Mouse (Mus musculus): ENCODE measurements around the gene Psapl1.
"Not testable (repeated sequence)": the region's sequence is repeated elsewhere in the genome, so short reads cannot be mapped to it uniquely, and the experiment has no call there.

The Psapl1 gene

GRCm38 (mm10) chr5:36203421-36203820 is 400 bp upstream of the Psapl1 start:
- no peak for DNase-seq (ENCODE audit: low read depth, low spot score)

- no peak for DNase-seq (ENCODE audit: low read depth, low spot score)
These were observed 1.6 kb downstream of the Psapl1 start for GRCm38 (mm10) chr5:36205397-36205796.

- no peak for DNase-seq (ENCODE audit: low read depth, low spot score)
These were observed 5.0 kb downstream of the Psapl1 start for GRCm38 (mm10) chr5:36208803-36209202.

- DNase-seq (ENCODE audit: low read depth, low spot score) = no peak
These were observed 9.5 kb downstream of the Psapl1 start for GRCm38 (mm10) chr5:36213310-36213709.

GRCm38 (mm10) chr5:36220105-36220504 is 16.3 kb downstream of the Psapl1 start:
- DNase-seq (ENCODE audit: low read depth, low spot score) = no peak

GRCm38 (mm10) chr5:36220626-36221025 is 16.8 kb downstream of the Psapl1 start:
- DNase-seq (ENCODE audit: low read depth, low spot score) = no peak

GRCm38 (mm10) chr5:36223787-36224186 is 20.0 kb downstream of the Psapl1 start:
- DNase-seq (ENCODE audit: low read depth, low spot score) = no peak

GRCm38 (mm10) chr5:36225855-36226254 is 22.0 kb downstream of the Psapl1 start:
- DNase-seq (ENCODE audit: low read depth, low spot score) = no peak

GRCm38 (mm10) chr5:36226296-36226695 is 22.5 kb downstream of the Psapl1 start:
- DNase-seq (ENCODE audit: low read depth, low spot score) = no peak

- DNase-seq (ENCODE audit: low read depth, low spot score) = no peak
These were observed 24.9 kb downstream of the Psapl1 start for GRCm38 (mm10) chr5:36228405-36229370.

- DNase-seq (ENCODE audit: low read depth, low spot score) = no peak
These were observed 26.5 kb downstream of the Psapl1 start for GRCm38 (mm10) chr5:36230301-36230780.

- DNase-seq (ENCODE audit: low read depth, low spot score) = not testable (repeated sequence)
These were observed 33.7 kb downstream of the Psapl1 start for GRCm38 (mm10) chr5:36237526-36237925.

GRCm38 (mm10) chr5:36248022-36248421 is 44.2 kb downstream of the Psapl1 start:
- no peak for DNase-seq (ENCODE audit: low read depth, low spot score)

- DNase-seq (ENCODE audit: low read depth, low spot score) = no peak
These were observed 49.1 kb downstream of the Psapl1 start for GRCm38 (mm10) chr5:36252746-36253504.

GRCm38 (mm10) chr5:36254642-36255516 is 51.1 kb downstream of the Psapl1 start:
- no peak for DNase-seq (ENCODE audit: low read depth, low spot score)

Measured in c-Kit-negative CD71-positive TER-119-positive erythroid progenitor cells, embryonic 14.5 days (primary cell).